In the genomic region with DNA sequence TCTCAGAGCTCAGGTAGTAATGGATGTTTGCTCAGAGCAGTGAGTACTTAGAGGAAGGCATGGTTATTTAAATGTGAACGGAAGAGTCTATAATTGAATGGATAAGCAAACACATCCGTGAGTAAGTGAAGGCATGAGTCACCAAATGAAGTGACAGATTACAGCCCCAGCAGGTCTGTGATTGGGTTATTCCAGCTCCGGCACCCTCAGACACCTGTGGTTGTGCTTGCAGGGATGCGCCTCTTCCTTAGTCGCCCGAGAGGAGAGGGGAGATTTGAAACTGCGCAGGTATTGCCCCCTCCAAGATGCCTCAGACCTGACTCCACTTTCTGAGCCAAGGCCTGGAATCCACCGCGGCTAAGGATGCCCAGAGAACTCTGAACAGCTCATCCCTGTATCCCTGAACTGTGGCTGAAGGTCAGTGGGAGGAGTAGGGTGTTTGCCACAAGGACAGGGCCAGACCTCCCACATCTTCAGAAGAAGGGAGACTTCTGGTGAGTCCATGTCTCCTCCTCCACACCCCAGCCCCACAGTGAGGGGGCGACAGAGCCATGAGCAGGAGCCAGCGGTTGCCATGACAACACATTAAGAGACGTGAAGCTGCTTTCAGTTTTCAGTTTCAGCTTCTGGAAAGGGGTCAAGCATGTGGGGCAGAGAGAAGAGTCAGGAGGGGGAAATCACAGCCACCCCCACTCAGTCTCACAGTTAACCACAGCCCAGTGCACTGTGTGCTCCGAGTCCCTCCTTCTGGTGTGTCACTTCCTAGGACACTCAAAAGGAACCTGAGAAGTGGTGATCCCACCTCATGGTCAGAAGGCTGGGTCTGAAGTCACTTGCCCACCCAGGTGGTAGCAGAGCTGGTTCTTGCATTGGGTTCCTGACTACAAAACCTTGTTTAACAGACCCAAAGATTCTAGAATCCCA, we compare ENCODE assay signal across 9 mouse cellular contexts. TPM values are rescaled to one million over a fixed set of nuclear protein-coding genes. Genes with fewer than 3 reads are reported as not detected.
A peak's percentile ranks its signal among the peaks of the same experiment; 100 is the strongest.
DNase-seq lines count a peak whose midpoint lies in the region; ATAC-seq and TF ChIP-seq lines count a peak whose summit lies in the region.
"Had no signal": no experiment of that assay in that cellular context is flagged by ENCODE, and none has a peak within 500 bp of the region (broad histone marks: within the 10 kb centered on the region; RNA-seq: fewer than 3 reads in every experiment).

No protein-coding gene starts in this region.

- no peak overlapping the region for H3K9ac ChIP-seq in lung, embryonic 15.5 days

- peaks cover 4% of the 10 kb centered on the region for H3K27me3 ChIP-seq in lung, embryonic 15.5 days

- WGBS in lung, embryonic 15.5 days: 30% methylated on average over 13 of the region's 13 CpGs
- 41% methylated on average over 13 of the region's 13 CpGs for WGBS in lung, adult 2 months

- H3K4me3 ChIP-seq in lung, embryonic 15.5 days: no peak overlapping the region
- no peak overlapping the region for H3K4me3 ChIP-seq in lung, adult 2 months (replicated peaks; ENCODE audit: extremely low read depth, low read depth, low read length)

- no peaks in the 10 kb centered on the region for H3K4me1 ChIP-seq in lung, embryonic 15.5 days
- H3K4me1 ChIP-seq in lung, adult 2 months (ENCODE audit: control insufficient read depth, insufficient read depth, low read length): no peaks in the 10 kb centered on the region

- H3K9me3 ChIP-seq in lung, embryonic 15.5 days: no peaks in the 10 kb centered on the region

- ATAC-seq in lung, embryonic 15.5 days (ENCODE audit: borderline replicate concordance, extremely low read depth, low FRiP score, low TSS enrichment): peak; percentile 50; the same call in 1 of the 2 replicates
- ATAC-seq in CD4-positive, CD25-positive, alpha-beta regulatory T cell, adult 4 months: no peak

- intact Hi-C loops in left cerebral cortex, postnatal 10 days (cut with DNase I): loop anchor here (5.0 kb wide), 2 partner anchors 49 to 349 kb away; partner anchors contain the start of gene Hrh1

- H3K36me3 ChIP-seq in lung, embryonic 15.5 days: no peaks in the 10 kb centered on the region

- no peak for TF ChIP-seq CTCF in lung, adult 2 months (IDR thresholded peaks at IDR 0.05; ENCODE audit: insufficient read depth, low read length)

- no peak for DNase-seq in lung, adult 2 months
- DNase-seq in frontal cortex, postnatal 14 days (ENCODE audit: low spot score in 2 of 2): peak; percentile 51 to 60
- DNase-seq in left cerebral cortex, postnatal 10 days (ENCODE audit: extremely low spot score in 1 of 2, low spot score in 2 of 2): peak; percentile 73 to 77
- peak; percentile 73 for DNase-seq in right cerebral cortex, postnatal 14 days
- no peak for DNase-seq in cerebellum, adult 8-10 months
- DNase-seq in yolk sac, embryonic 10.5 days (ENCODE audit: low spot score): no peak

- TF ChIP-seq POLR2A in lung, adult 2 months (IDR thresholded peaks at IDR 0.05; ENCODE audit: borderline replicate concordance, extremely low read depth, low read depth, low read length): no peak

- H3K4me2 ChIP-seq in lung, embryonic 15.5 days: no peak overlapping the region

- no peak overlapping the region for H3K27ac ChIP-seq in lung, embryonic 15.5 days

RNA-seq across cellular contexts. Expression of gene Hrh1, which starts 49.6 kb away (rescaled TPM):
- polyA plus RNA-seq in lung, embryonic 15.5 days (2015; fragmentation: Nextera tagmentation; extraction: Ambion mirVana): 0.05 TPM in 1 of 2 replicates, not detected in the other
- 0.32 and 0.66 TPM in 2 replicates for polyA plus RNA-seq in lung, adult 2 months (2012; rRNA removed)
- total RNA-seq in left cerebral cortex, postnatal 10 days (2021): 10 to 100 TPM; 13.7 to 15.8 TPM
- not detected for polyA plus RNA-seq in CD4-positive, CD25-positive, alpha-beta regulatory T cell, adult 4 months (2017; shearing (Covaris generic))
- polyA plus RNA-seq: liver, embryonic 16.5 days had no signal

Comparison
In these comparisons a context has a peak if more than half of its experiments do, and no peak if none do; other contexts are left out.
1. DNase-seq: peak in frontal cortex, postnatal 14 days (2 of 2), left cerebral cortex, postnatal 10 days (2 of 2) and right cerebral cortex, postnatal 14 days (single experiment); none in lung, adult 2 months (single experiment), cerebellum, adult 8-10 months (single experiment) and yolk sac, embryonic 10.5 days (single experiment).